Mouse (Mus musculus) urinary bladder, adult 18-20 months (tissue): ENCODE measurements around the gene Adar.
A peak's percentile ranks its signal among the peaks of the same experiment; 100 is the strongest.

Experiments used
- DNase-seq, 2 experiments: peaks; one replicate each; pipeline ENCODE4 v3.0.0; 2022; ENCODE audit warnings: low spot score in 2 of 2, mixed read lengths in 2 of 2

Adar gene

GRCm38 (mm10) chr3:89730350-89731331 lies 15.8 kb downstream of the Adar start:
- DNase-seq, result peak; percentile 74 to 88

- no peak for DNase-seq
These were observed 17.3 kb downstream of the Adar start for GRCm38 (mm10) chr3:89732091-89732490.

GRCm38 (mm10) chr3:89738509-89738908 lies 23.7 kb downstream of the Adar start:
- DNase-seq, result no peak

- DNase-seq, result no peak
These were observed 37.5 kb downstream of the Adar start for GRCm38 (mm10) chr3:89752307-89752706.

- DNase-seq, result no peak
These were observed 40.5 kb downstream of the Adar start for GRCm38 (mm10) chr3:89755283-89755682.

- DNase-seq, result no peak
These were observed 43.0 kb downstream of the Adar start for GRCm38 (mm10) chr3:89757851-89758250.

- DNase-seq, result no peak
These were observed 45.0 kb downstream of the Adar start for GRCm38 (mm10) chr3:89759786-89760185.

- peak; percentile 40 to 52 for DNase-seq
These were observed 49.4 kb downstream of the Adar start, which contains the start of gene Chrnb2 for GRCm38 (mm10) chr3:89764119-89764724. TSS of gene Chrnb2 (minus strand) at chr3:89764632.

- DNase-seq, result no peak
These were observed 54.8 kb downstream of the Adar start for GRCm38 (mm10) chr3:89769584-89769983.

- no peak for DNase-seq
These were observed 55.7 kb downstream of the Adar start for GRCm38 (mm10) chr3:89770425-89771002.

GRCm38 (mm10) chr3:89772588-89772967 lies 57.8 kb downstream of the Adar start:
- DNase-seq, result peak in 1 of 2 experiments; percentile 50

GRCm38 (mm10) chr3:89772968-89773709 lies 58.3 kb downstream of the Adar start, which contains the start of gene Ube2q1:
TSS of gene Ube2q1 (plus strand) at chr3:89773616.
- DNase-seq, result peak; percentile 92 to 94

GRCm38 (mm10) chr3:89773740-89774211 lies 59.0 kb downstream of the Adar start:
- DNase-seq, result peak in 1 of 2 experiments; percentile 41

GRCm38 (mm10) chr3:89774236-89774960 lies 59.6 kb downstream of the Adar start:
- DNase-seq, result no peak

GRCm38 (mm10) chr3:89776001-89776400 lies 61.2 kb downstream of the Adar start:
- DNase-seq, result no peak

- DNase-seq, result no peak
These were observed 65.3 kb downstream of the Adar start for GRCm38 (mm10) chr3:89780102-89780501.

- DNase-seq, result no peak
These were observed 66.8 kb downstream of the Adar start for GRCm38 (mm10) chr3:89781640-89782039.

GRCm38 (mm10) chr3:89784991-89785753 lies 70.3 kb downstream of the Adar start:
- peak; percentile 72 to 73 for DNase-seq

- DNase-seq, result no peak
These were observed 71.5 kb downstream of the Adar start for GRCm38 (mm10) chr3:89786275-89786674.
